Mouse (Mus musculus): ENCODE measurements around the gene Ralgps1. TPM values are rescaled to one million over a fixed set of nuclear protein-coding genes. Genes with fewer than 3 reads are reported as not detected.

Ralgps1 gene
- polyA plus RNA-seq, 1 experiment from 2014 or later: 0.63 TPM

DNA sequence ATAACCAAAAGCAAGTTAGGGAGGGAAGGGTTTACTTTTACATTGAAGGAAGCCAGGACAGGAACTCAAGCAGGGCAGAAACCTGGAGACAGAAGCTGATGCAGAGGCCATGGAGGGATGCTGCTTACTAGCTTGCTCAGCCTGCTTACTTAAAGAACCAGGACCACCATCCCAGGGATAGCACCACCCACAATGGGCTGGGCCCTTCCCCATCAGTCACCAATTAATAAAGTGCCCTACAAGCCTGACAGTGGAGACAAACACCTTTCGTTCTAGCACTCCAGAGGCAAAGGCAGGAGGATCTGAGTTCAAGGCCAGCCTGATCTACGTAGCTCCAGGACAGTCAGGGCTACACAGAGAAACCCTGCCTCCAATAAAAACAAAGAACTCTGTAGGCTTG, 23.8 kb upstream of the Ralgps1 start:
- H3K9ac ChIP-seq: no peak overlapping the region
- no peak for ATAC-seq (ENCODE audit: low read depth)
- no peak overlapping the region for H3K4me3 ChIP-seq (replicated peaks)
- H3K36me3 ChIP-seq: no peaks in the 10 kb centered on the region
- no peaks in the 10 kb centered on the region for H3K27me3 ChIP-seq
- no peaks in the 10 kb centered on the region for H3K4me1 ChIP-seq (replicated peaks)
- DNase-seq: no peak
- H3K4me2 ChIP-seq: no peak overlapping the region
- no peak overlapping the region for H3K27ac ChIP-seq
- WGBS (ENCODE audit: insufficient replicate concordance): 66% methylated on average over 2 of the region's 2 CpGs
- H3K9me3 ChIP-seq (replicated peaks): no peaks in the 10 kb centered on the region

- Histone ChIP-seq H3K27ac (no peak overlapping the region), H3K36me3 (no peaks in the 10 kb centered on the region)
- no peak for DNase-seq
These were observed 22.8 kb upstream of the Ralgps1 start for GRCm38 (mm10) chr2:33393951-33394635.

GRCm38 (mm10) chr2:33393021-33393420, 21.7 kb upstream of the Ralgps1 start:
- Histone ChIP-seq H3K9ac (no peak overlapping the region), H3K4me1 (replicated peaks) (no peaks in the 10 kb centered on the region), H3K27ac (no peak overlapping the region), H3K4me3 (replicated peaks) (no peak overlapping the region), H3K36me3 (no peaks in the 10 kb centered on the region), H3K4me2 (no peak overlapping the region), H3K27me3 (no peaks in the 10 kb centered on the region), H3K9me3 (replicated peaks) (no peaks in the 10 kb centered on the region)
- no peak for DNase-seq
- no peak for ATAC-seq (ENCODE audit: low read depth)

More at GRCm38 (mm10) chr2:33393951-33394635, 22.8 kb upstream of the Ralgps1 start:
- Histone ChIP-seq H3K9me3 (replicated peaks) (no peaks in the 10 kb centered on the region), H3K4me3 (replicated peaks) (no peak overlapping the region), H3K4me2 (no peak overlapping the region), H3K27me3 (no peaks in the 10 kb centered on the region), H3K4me1 (replicated peaks) (no peaks in the 10 kb centered on the region), H3K9ac (no peak overlapping the region)
- WGBS (ENCODE audit: insufficient replicate concordance): 67% methylated on average over 11 of the region's 11 CpGs
- no peak for ATAC-seq (ENCODE audit: low read depth)

DNA sequence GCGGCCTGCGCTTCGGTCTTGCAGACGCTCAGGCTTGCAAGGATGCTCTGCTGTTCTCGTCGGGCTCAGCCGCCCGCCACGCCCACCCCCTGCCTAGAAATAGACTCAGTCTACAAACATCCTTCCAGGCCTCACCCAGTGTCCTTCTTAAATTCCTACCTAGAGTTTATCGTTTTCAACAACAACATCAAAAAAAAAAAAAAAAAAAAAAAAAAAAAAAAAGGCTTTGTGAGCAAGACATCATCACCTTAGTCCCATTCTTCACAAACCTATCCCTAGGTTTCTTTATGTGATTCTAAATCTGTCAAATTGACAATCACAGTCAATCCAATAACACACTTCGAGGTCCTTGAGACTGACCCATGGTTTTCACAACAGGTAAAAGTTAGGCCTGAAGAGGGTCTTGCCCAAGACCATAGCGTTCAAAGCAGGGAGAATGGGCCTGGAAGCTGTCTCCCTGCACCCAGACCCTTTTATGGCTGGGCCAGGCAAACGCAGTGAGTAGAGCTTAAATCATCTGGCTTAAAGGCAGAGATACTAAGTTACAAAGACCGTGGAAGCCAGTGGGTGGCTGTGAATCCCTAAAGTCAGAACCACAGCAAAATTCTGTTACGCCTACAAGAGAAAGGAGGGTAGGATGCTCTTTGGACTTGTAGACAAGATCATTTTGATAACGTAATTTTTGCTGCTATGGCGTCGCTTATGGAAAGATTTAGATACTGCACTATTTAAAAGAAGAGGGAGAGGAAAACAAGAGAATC, 542 bp upstream of the Ralgps1 start:
- Histone ChIP-seq H3K27me3 (0 out of 2 replicates have a peak, but pooled peaks cover 2% of the 10 kb centered on the region), H3K4me3 (replicated peaks) (peak overlapping the region; percentile 69), H3K4me2 (peak overlapping the region; percentile 85), H3K36me3 (no peaks in the 10 kb centered on the region), H3K4me1 (replicated peaks) (peaks cover 10% of the 10 kb centered on the region), H3K27ac (no peak overlapping the region), H3K9me3 (replicated peaks) (no peaks in the 10 kb centered on the region), H3K9ac (no peak overlapping the region)
- ATAC-seq (ENCODE audit: low read depth): no peak
- WGBS (ENCODE audit: insufficient replicate concordance): 34% methylated on average over 17 of the region's 18 CpGs
- no peak for DNase-seq

GRCm38 (mm10) chr2:33370276-33370776, 960 bp downstream of the Ralgps1 start:
- no peak overlapping the region for H3K27ac ChIP-seq
- WGBS (ENCODE audit: insufficient replicate concordance): 15% methylated on average over 14 of the region's 15 CpGs
- H3K9me3 ChIP-seq (replicated peaks): no peaks in the 10 kb centered on the region
- H3K27me3 ChIP-seq: 0 out of 2 replicates have a peak, but pooled peaks cover 2% of the 10 kb centered on the region
- H3K36me3 ChIP-seq: no peaks in the 10 kb centered on the region
- H3K4me1 ChIP-seq (replicated peaks): peaks cover 15% of the 10 kb centered on the region
- peak overlapping the region; percentile 13 for H3K9ac ChIP-seq
- DNase-seq (no peak), ATAC-seq (ENCODE audit: low read depth) (peak; percentile 19)
- H3K4me3 ChIP-seq (replicated peaks): peak overlapping the region; percentile 69
- peak overlapping the region; percentile 85 for H3K4me2 ChIP-seq

- H3K27ac ChIP-seq: no peak overlapping the region
- no peak for DNase-seq
- no peaks in the 10 kb centered on the region for H3K36me3 ChIP-seq
- no peak overlapping the region for H3K9ac ChIP-seq
- H3K27me3 ChIP-seq: 0 out of 2 replicates have a peak, but pooled peaks cover 2% of the 10 kb centered on the region
- H3K4me1 ChIP-seq (replicated peaks): peaks cover 19% of the 10 kb centered on the region
- no peaks in the 10 kb centered on the region for H3K9me3 ChIP-seq (replicated peaks)
- H3K4me3 ChIP-seq (replicated peaks): no peak overlapping the region
- 75% methylated on average over 3 of the region's 3 CpGs for WGBS (ENCODE audit: insufficient replicate concordance)
- no peak for ATAC-seq (ENCODE audit: low read depth)
- H3K4me2 ChIP-seq: no peak overlapping the region
These were observed 1.8 kb downstream of the Ralgps1 start for GRCm38 (mm10) chr2:33369453-33369852.

- ATAC-seq (ENCODE audit: low read depth): no peak
- no peak overlapping the region for H3K27ac ChIP-seq
- no peak overlapping the region for H3K4me2 ChIP-seq
- H3K36me3 ChIP-seq: no peaks in the 10 kb centered on the region
- H3K4me1 ChIP-seq (replicated peaks): peaks cover 19% of the 10 kb centered on the region
- WGBS (ENCODE audit: insufficient replicate concordance): 85% methylated on average over 1 of the region's 1 CpGs
- DNase-seq: no peak
- no peak overlapping the region for H3K4me3 ChIP-seq (replicated peaks)
- H3K27me3 ChIP-seq: 0 out of 2 replicates have a peak, but pooled peaks cover 2% of the 10 kb centered on the region
- H3K9ac ChIP-seq: no peak overlapping the region
- H3K9me3 ChIP-seq (replicated peaks): no peaks in the 10 kb centered on the region
These were observed 2.8 kb downstream of the Ralgps1 start for GRCm38 (mm10) chr2:33368486-33368885.

- Histone ChIP-seq H3K9me3 (replicated peaks) (no peaks in the 10 kb centered on the region), H3K4me2 (no peak overlapping the region), H3K36me3 (no peaks in the 10 kb centered on the region), H3K27me3 (no peaks in the 10 kb centered on the region), H3K4me1 (replicated peaks) (peaks cover 25% of the 10 kb centered on the region), H3K27ac (no peak overlapping the region; the same call in 1 of the 2 replicates), H3K4me3 (replicated peaks) (no peak overlapping the region), H3K9ac (no peak overlapping the region)
- WGBS (ENCODE audit: insufficient replicate concordance): 62% methylated on average over 9 of the region's 9 CpGs
- ATAC-seq (ENCODE audit: low read depth): no peak
- no peak for DNase-seq
These were observed 5.4 kb downstream of the Ralgps1 start for GRCm38 (mm10) chr2:33365703-33366471.

DNA sequence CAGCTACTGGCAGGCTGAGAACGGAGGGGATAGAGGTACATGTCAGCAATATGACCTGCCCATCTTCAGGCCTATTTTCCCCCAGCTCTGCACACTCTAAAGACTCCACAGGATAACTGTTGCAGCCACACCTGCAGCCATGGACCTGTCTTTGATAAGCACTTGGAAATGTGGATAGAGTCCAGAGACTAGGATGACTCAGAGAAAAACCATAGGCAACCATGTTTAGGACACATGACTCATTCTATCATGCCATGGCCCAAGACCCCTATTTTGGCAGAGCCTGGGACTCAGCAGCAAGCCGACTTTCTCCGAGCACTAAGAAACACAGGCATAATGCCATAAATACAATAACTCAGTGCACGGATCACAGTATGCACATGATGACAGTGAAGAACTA, 6.6 kb downstream of the Ralgps1 start:
- H3K27ac ChIP-seq: no peak overlapping the region

DNA sequence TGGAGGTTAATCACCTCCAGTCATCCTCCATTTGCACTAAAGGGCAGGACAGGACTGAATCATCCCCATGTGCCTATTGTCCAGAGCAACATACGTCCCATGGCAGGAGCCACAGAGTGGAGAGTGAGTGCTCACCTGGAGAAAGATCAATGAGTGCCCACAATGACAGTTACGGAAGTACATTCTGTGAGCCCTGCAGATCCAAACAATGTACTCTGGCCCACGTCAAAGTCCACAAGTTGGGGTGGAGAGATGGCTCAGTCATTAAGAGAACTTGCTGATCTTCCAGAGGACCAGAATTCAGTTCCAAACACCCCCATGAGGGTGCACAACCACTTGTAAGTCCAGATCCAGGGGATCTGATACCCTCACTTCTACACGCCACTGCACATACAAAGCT, 7.4 kb downstream of the Ralgps1 start:
- ATAC-seq (ENCODE audit: low read depth) (no peak), DNase-seq (no peak)
- 60% methylated on average over 4 of the region's 4 CpGs for WGBS (ENCODE audit: insufficient replicate concordance)
- no peak overlapping the region for H3K4me2 ChIP-seq
- H3K27ac ChIP-seq: no peak overlapping the region
- peaks cover 18% of the 10 kb centered on the region; the same call in 1 of the 2 replicates for H3K4me1 ChIP-seq (replicated peaks)
- no peaks in the 10 kb centered on the region for H3K27me3 ChIP-seq
- no peak overlapping the region for H3K9ac ChIP-seq
- H3K4me3 ChIP-seq (replicated peaks): no peak overlapping the region
- H3K36me3 ChIP-seq: no peaks in the 10 kb centered on the region
- H3K9me3 ChIP-seq (replicated peaks): no peaks in the 10 kb centered on the region

More for the DNA sequence above, 6.6 kb downstream of the Ralgps1 start:
- Histone ChIP-seq H3K9ac (no peak overlapping the region), H3K4me1 (replicated peaks) (peaks cover 18% of the 10 kb centered on the region; the same call in 1 of the 2 replicates), H3K36me3 (no peaks in the 10 kb centered on the region), H3K4me2 (no peak overlapping the region), H3K27me3 (no peaks in the 10 kb centered on the region), H3K9me3 (replicated peaks) (no peaks in the 10 kb centered on the region), H3K4me3 (replicated peaks) (no peak overlapping the region)
- DNase-seq (no peak), ATAC-seq (ENCODE audit: low read depth) (no peak)
- 79% methylated on average over 4 of the region's 4 CpGs for WGBS (ENCODE audit: insufficient replicate concordance)

DNA sequence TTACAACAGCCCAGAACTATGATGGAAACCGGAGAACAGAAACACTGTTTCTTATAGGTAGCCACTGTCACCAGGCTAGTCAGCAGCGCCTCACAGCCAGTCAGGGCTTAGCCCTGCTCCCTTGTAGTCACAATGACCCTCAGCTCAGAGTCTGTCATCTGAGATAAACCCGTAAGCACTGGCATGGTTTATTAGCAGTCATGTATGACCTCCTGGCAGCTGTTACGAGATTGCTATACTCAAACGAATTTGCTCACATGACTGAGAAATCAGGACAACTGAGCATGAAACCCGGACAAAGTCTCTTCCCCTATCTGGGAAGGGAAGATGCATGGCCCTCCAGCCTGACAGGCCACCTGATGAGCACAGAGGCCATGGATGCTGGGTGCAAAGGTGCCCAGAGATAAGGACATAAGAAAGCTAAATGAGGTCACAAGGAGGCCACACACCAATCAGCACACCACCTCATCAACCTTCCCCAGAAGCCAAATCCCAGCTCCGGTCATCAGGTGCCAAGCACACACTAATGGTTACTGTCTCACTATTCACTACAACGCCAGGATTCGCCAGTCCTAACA, 10.1 kb downstream of the Ralgps1 start:
- H3K36me3 ChIP-seq: no peaks in the 10 kb centered on the region
- 57% methylated on average over 9 of the region's 9 CpGs for WGBS (ENCODE audit: insufficient replicate concordance)
- no peak for ATAC-seq (ENCODE audit: low read depth)

More for the DNA sequence above, 10.1 kb downstream of the Ralgps1 start:
- H3K4me3 ChIP-seq (replicated peaks): no peak overlapping the region
- no peak overlapping the region for H3K9ac ChIP-seq
- peaks cover 16% of the 10 kb centered on the region; the same call in 1 of the 2 replicates for H3K4me1 ChIP-seq (replicated peaks)
- H3K9me3 ChIP-seq (replicated peaks): no peaks in the 10 kb centered on the region
- H3K4me2 ChIP-seq: no peak overlapping the region
- no peak overlapping the region for H3K27ac ChIP-seq
- no peaks in the 10 kb centered on the region for H3K27me3 ChIP-seq
- no peak for DNase-seq

All from liver, embryonic 13.5 days (tissue).